Mouse (Mus musculus): ENCODE results near the gene Chst15. TPM values are rescaled to one million over a fixed set of nuclear protein-coding genes. Genes with fewer than 3 reads are reported as not detected.
A peak's percentile ranks its signal among the peaks of the same experiment; 100 is the strongest.

Chst15 gene
- polyA plus RNA-seq, 1 experiment from 2014 or later, result 13.1 TPM

DNA sequence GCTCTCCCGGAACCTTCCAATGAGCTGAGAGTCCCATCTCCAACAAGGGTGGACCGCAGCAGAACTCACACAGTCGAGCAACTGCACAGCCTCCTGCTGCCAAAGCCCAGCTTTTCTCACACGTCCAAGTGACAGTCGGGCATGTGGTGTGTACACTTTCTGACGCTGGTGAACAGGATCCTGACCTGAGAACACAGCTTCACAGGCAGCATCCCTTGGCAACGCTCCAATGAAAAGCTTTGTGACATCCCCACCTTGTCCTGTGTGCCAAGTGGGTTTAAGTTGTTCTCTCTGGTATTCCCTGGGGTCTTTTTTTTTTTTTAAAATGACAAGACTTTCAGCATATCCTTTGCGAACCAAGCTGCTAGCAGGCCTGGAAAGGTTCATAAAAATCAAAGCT, 80.2 kb downstream of the Chst15 start:
- H3K4me1 ChIP-seq (ENCODE audit: insufficient read depth, low read depth, low read length), result 0 out of 2 replicates have a peak, but pooled peaks cover 5% of the 10 kb centered on the region
- H3K27ac ChIP-seq (ENCODE audit: low read length), result peak overlapping the region; percentile 14; the same call in 1 of the 2 replicates
- TF ChIP-seq EP300 (IDR thresholded peaks at IDR 0.05), result no peak
- no peak for TF ChIP-seq CTCF (IDR thresholded peaks at IDR 0.05)
- H3K9ac ChIP-seq (replicated peaks; ENCODE audit: low read depth), result no peak overlapping the region
- no peak for ATAC-seq
- H3K4me3 ChIP-seq (ENCODE audit: low read depth, low read length), result no peak overlapping the region
- H3K27me3 ChIP-seq (replicated peaks; ENCODE audit: insufficient read depth, low read length), result no peaks in the 10 kb centered on the region
- WGBS, result 51% methylated on average over 8 of the region's 8 CpGs
- DNase-seq (ENCODE audit: low spot score), result no peak
- H3K9me3 ChIP-seq (ENCODE audit: low read length), result no peaks in the 10 kb centered on the region
- no peaks in the 10 kb centered on the region for H3K36me3 ChIP-seq (ENCODE audit: insufficient read depth, low read length)
- no peak overlapping the region for H3K4me2 ChIP-seq (replicated peaks; ENCODE audit: low read depth, low read length)

- DNase-seq (ENCODE audit: low spot score) (no peak), ATAC-seq (no peak)
- Histone ChIP-seq H3K9me3 (ENCODE audit: low read length) (no peaks in the 10 kb centered on the region), H3K4me3 (ENCODE audit: low read depth, low read length) (no peak overlapping the region), H3K9ac (replicated peaks; ENCODE audit: low read depth) (no peak overlapping the region), H3K4me1 (ENCODE audit: insufficient read depth, low read depth, low read length) (0 out of 2 replicates have a peak, but pooled peaks cover 5% of the 10 kb centered on the region), H3K36me3 (ENCODE audit: insufficient read depth, low read length) (no peaks in the 10 kb centered on the region), H3K4me2 (replicated peaks; ENCODE audit: low read depth, low read length) (no peak overlapping the region), H3K27me3 (replicated peaks; ENCODE audit: insufficient read depth, low read length) (no peaks in the 10 kb centered on the region), H3K27ac (ENCODE audit: low read length) (no peak overlapping the region)
- WGBS, result 64% methylated on average over 3 of the region's 3 CpGs
- TF ChIP-seq CTCF (IDR thresholded peaks at IDR 0.05), result no peak
- TF ChIP-seq EP300 (IDR thresholded peaks at IDR 0.05), result no peak
These were observed 82.8 kb downstream of the Chst15 start for GRCm38 (mm10) chr7:132234250-132234649.

DNA sequence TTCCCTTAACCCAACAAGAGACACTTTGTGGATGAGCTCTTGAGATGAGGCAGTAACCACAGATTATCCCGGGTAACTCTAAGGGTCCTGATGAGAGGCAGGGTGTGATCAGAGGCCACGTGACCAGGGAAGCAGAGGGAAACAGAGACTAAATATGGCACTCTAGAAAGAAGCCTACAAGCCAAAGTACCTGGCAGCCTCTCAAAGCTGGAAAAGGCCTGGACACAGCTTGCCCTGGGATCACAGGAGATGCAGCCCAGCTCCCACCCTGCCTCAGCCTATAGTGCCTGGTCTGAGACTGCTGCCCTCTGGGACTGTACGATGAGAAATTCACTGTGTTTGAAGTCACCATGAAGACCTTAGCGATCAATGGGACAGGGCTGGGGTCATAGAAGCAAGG, 83.3 kb downstream of the Chst15 start:
- ATAC-seq (no peak), DNase-seq (ENCODE audit: low spot score) (no peak)
- no peaks in the 10 kb centered on the region for H3K9me3 ChIP-seq (ENCODE audit: low read length)
- H3K36me3 ChIP-seq (ENCODE audit: insufficient read depth, low read length), result no peaks in the 10 kb centered on the region
- H3K4me3 ChIP-seq (ENCODE audit: low read depth, low read length), result no peak overlapping the region
- H3K4me1 ChIP-seq (ENCODE audit: insufficient read depth, low read depth, low read length), result 0 out of 2 replicates have a peak, but pooled peaks cover 5% of the 10 kb centered on the region
- no peak overlapping the region for H3K4me2 ChIP-seq (replicated peaks; ENCODE audit: low read depth, low read length)
- no peak overlapping the region for H3K27ac ChIP-seq (ENCODE audit: low read length)
- 77% methylated on average over 4 of the region's 4 CpGs for WGBS
- no peaks in the 10 kb centered on the region for H3K27me3 ChIP-seq (replicated peaks; ENCODE audit: insufficient read depth, low read length)
- H3K9ac ChIP-seq (replicated peaks; ENCODE audit: low read depth), result no peak overlapping the region
- no peak for TF ChIP-seq EP300 (IDR thresholded peaks at IDR 0.05)
- TF ChIP-seq CTCF (IDR thresholded peaks at IDR 0.05), result no peak

DNA sequence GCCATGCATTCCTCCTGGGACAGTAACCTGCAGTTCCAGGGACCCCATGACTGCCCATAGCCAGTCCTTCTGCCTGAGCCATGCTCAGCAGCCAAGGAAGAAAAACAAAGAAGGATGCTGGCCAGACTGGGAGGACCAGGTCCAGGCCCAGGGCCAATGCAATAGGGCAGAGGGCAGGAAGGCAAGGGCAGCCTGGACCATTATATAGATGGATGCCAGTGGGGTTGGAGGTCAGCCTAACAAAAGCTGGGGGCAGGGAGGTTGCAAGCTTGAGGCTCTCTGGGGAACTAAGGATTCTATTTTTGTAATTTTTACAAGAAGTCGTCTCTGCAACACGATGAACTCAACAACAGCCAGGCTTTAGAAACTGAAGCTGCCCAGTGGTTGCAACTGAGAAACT, 84.1 kb downstream of the Chst15 start:
- H3K4me1 ChIP-seq (ENCODE audit: insufficient read depth, low read depth, low read length), result 0 out of 2 replicates have a peak, but pooled peaks cover 4% of the 10 kb centered on the region
- H3K36me3 ChIP-seq (ENCODE audit: insufficient read depth, low read length), result no peaks in the 10 kb centered on the region
- no peak for DNase-seq (ENCODE audit: low spot score)
- no peak for TF ChIP-seq CTCF (IDR thresholded peaks at IDR 0.05)
- no peak for TF ChIP-seq EP300 (IDR thresholded peaks at IDR 0.05)
- H3K9ac ChIP-seq (replicated peaks; ENCODE audit: low read depth), result no peak overlapping the region
- no peak overlapping the region for H3K4me3 ChIP-seq (ENCODE audit: low read depth, low read length)
- H3K27me3 ChIP-seq (replicated peaks; ENCODE audit: insufficient read depth, low read length), result no peaks in the 10 kb centered on the region
- no peak overlapping the region for H3K4me2 ChIP-seq (replicated peaks; ENCODE audit: low read depth, low read length)
- no peak for ATAC-seq
- H3K27ac ChIP-seq (ENCODE audit: low read length), result no peak overlapping the region
- 44% methylated on average over 2 of the region's 2 CpGs for WGBS
- H3K9me3 ChIP-seq (ENCODE audit: low read length), result no peaks in the 10 kb centered on the region

- Histone ChIP-seq H3K4me1 (ENCODE audit: insufficient read depth, low read depth, low read length) (no peaks in the 10 kb centered on the region), H3K4me3 (ENCODE audit: low read depth, low read length) (no peak overlapping the region), H3K27ac (ENCODE audit: low read length) (no peak overlapping the region), H3K36me3 (ENCODE audit: insufficient read depth, low read length) (no peaks in the 10 kb centered on the region), H3K27me3 (replicated peaks; ENCODE audit: insufficient read depth, low read length) (no peaks in the 10 kb centered on the region), H3K9ac (replicated peaks; ENCODE audit: low read depth) (no peak overlapping the region), H3K9me3 (ENCODE audit: low read length) (no peaks in the 10 kb centered on the region), H3K4me2 (replicated peaks; ENCODE audit: low read depth, low read length) (no peak overlapping the region)
- ATAC-seq, result 0 out of 2 replicates have a peak, but pooled peaks have one; percentile 25
- DNase-seq (ENCODE audit: low spot score), result no peak
- WGBS, result 57% methylated on average over 3 of the region's 3 CpGs
- TF ChIP-seq CTCF (IDR thresholded peaks at IDR 0.05) (no peak), EP300 (IDR thresholded peaks at IDR 0.05) (no peak)
These were observed 85.6 kb downstream of the Chst15 start for GRCm38 (mm10) chr7:132231476-132231875.

GRCm38 (mm10) chr7:132230961-132231360, 86.1 kb downstream of the Chst15 start:
- 85% methylated on average over 3 of the region's 3 CpGs for WGBS
- Histone ChIP-seq H3K9me3 (ENCODE audit: low read length) (no peaks in the 10 kb centered on the region), H3K36me3 (ENCODE audit: insufficient read depth, low read length) (no peaks in the 10 kb centered on the region), H3K27ac (ENCODE audit: low read length) (no peak overlapping the region), H3K4me1 (ENCODE audit: insufficient read depth, low read depth, low read length) (no peaks in the 10 kb centered on the region), H3K4me2 (replicated peaks; ENCODE audit: low read depth, low read length) (no peak overlapping the region), H3K27me3 (replicated peaks; ENCODE audit: insufficient read depth, low read length) (no peaks in the 10 kb centered on the region), H3K9ac (replicated peaks; ENCODE audit: low read depth) (no peak overlapping the region), H3K4me3 (ENCODE audit: low read depth, low read length) (no peak overlapping the region)
- TF ChIP-seq CTCF (IDR thresholded peaks at IDR 0.05) (no peak), EP300 (IDR thresholded peaks at IDR 0.05) (no peak)
- ATAC-seq (no peak), DNase-seq (ENCODE audit: low spot score) (no peak)
